Mouse (Mus musculus): ENCODE results near the gene Traf3ip2. TPM values are rescaled to one million over a fixed set of nuclear protein-coding genes. Genes with fewer than 3 reads are reported as not detected.

The Traf3ip2 gene
- polyA plus RNA-seq, 1 experiment from 2014 or later = 18.5 TPM

DNA sequence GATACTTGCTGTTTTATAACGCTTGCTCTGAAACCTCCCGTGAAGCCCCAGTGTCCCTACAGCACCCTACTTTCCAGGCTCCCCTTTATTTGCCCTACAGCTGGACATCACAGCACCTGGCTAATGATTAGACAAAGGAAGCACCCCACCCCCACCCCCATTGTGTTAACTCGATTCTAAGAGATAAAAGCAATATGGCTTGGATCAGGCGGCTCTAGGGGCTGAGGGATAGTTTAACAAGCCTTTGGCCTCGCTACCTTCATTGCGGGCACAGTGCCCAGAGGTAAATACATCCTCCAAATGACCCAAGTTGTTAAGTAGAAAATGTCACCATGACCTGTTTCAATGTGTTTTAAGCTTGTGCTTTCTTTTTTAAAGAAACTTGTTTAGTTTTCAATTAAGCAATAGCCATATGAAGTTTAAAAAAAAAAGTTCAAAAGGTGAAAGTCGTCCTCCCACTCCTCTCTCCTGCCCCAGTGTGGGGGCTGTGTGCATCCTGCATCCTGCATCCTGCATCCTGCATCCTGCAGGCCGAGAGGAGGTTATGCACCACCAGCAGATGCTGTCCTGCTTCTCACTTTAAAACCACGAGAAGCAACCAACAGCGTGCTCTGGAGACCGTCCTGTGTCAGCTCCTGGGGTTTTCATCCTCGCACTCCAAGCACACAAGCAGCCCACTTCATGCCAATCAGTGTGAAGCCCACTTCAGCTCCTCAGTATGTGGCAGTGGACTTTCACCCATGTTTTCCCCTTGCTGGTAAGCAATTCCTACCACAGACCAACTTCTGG, 12.3 kb downstream of the Traf3ip2 start:
- Histone ChIP-seq H3K9ac (no peak overlapping the region), H3K4me2 (no peak overlapping the region), H3K36me3 (peaks cover 32% of the 10 kb centered on the region), H3K27ac (peak overlapping the region; percentile 75), H3K27me3 (no peaks in the 10 kb centered on the region), H3K4me1 (peaks cover 43% of the 10 kb centered on the region), H3K9me3 (replicated peaks) (no peaks in the 10 kb centered on the region), H3K4me3 (replicated peaks) (no peak overlapping the region)
- ATAC-seq (replicated peaks; ENCODE audit: low FRiP score) = no peak
- WGBS = 35% methylated on average over 12 of the region's 12 CpGs

DNA sequence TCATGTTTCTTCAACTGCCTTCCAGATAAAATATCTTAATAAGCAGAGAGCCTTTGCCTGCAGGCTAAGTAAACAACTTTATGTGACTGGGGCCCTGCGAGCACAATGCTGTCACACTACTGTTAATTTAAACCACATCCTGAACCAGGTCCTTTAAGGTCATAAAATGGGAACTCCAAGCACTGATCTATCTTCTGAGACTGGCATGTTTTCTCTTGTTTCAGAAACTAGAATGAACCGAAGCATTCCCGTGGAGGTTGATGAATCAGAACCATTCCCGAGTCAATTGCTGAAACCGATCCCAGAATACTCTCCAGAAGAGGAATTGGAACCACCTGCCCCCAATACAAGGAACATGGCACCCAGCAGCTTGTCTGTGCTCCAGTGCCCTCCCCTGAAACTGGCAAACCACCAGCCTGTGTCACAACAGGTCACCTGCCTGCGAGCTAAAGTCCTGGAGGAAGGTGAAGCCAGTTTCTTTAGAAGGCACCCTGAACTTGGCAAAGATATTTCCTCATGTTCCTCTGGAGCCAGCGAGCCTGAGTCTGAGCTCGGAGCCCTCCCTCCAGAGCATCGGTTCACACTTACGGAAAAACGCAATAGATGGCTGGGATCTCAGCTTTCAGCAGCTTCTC, 13.0 kb downstream of the Traf3ip2 start:
- no peaks in the 10 kb centered on the region for H3K27me3 ChIP-seq
- peaks cover 27% of the 10 kb centered on the region for H3K36me3 ChIP-seq
- no peak overlapping the region for H3K9ac ChIP-seq
- WGBS = 32% methylated on average over 11 of the region's 11 CpGs
- H3K9me3 ChIP-seq (replicated peaks) = no peaks in the 10 kb centered on the region
- peaks cover 50% of the 10 kb centered on the region for H3K4me1 ChIP-seq
- no peak for ATAC-seq (replicated peaks; ENCODE audit: low FRiP score)
- H3K4me3 ChIP-seq (replicated peaks) = no peak overlapping the region
- no peak overlapping the region for H3K4me2 ChIP-seq
- peak overlapping the region; percentile 75 for H3K27ac ChIP-seq

DNA sequence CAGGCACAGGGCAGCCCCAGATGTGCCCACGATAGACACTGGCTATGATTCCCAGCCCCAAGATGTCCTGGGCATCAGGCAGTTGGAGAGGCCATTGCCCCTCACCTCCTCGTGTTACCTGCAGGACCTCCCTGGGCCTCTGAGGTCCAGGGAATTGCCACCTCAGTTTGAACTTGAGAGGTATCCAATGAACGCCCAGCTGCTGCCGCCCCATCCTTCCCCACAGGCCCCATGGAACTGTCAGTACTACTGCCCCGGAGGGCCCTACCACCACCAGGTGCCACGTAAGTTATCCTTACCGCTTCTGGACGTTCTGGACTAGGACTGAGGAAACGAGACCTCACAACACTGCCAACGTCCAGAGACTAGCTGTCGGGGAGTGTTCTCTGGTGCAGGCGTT, 13.6 kb downstream of the Traf3ip2 start:
- Histone ChIP-seq H3K4me3 (replicated peaks) (no peak overlapping the region), H3K4me1 (peaks cover 56% of the 10 kb centered on the region), H3K4me2 (no peak overlapping the region), H3K36me3 (peaks cover 21% of the 10 kb centered on the region), H3K9me3 (replicated peaks) (no peaks in the 10 kb centered on the region), H3K27me3 (no peaks in the 10 kb centered on the region), H3K9ac (no peak overlapping the region), H3K27ac (peak overlapping the region; percentile 75)
- ATAC-seq (replicated peaks; ENCODE audit: low FRiP score) = no peak
- WGBS = 69% methylated on average over 12 of the region's 12 CpGs

DNA sequence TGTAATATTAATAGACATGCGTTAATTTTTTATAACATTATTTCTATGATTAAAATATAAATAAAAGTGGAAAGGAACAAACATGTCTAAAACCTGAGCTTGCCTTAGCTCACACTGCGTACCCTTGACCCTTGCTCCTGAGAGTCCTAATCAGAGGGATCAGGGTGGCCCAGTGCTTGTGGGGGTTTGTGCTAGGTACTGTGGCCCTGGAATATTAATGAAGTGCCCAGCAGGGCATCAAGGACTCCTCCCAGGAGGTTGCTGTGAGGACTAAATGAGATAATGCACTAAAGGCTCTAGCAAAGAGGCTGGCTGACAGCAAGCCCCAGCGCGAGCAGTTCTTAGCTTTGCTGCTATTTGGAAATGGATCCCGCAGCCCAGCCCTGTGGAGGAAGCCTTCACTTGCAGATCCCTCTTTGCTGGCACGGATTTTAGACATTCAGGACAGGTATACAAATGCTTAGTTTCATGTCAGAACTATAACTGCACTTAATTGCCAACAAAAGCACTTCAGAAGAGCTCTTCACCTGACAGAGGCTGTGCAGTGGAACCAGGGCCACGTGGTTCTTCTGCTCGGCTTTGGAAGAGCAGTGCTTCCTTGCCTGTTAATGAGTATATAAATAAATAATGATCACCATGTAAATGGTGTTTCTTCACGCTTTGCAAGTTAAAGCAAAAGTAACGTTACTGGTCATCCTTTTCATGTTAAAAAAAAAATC, 16.2 kb downstream of the Traf3ip2 start:
- H3K4me3 ChIP-seq (replicated peaks) = no peak overlapping the region
- H3K9me3 ChIP-seq (replicated peaks) = no peaks in the 10 kb centered on the region
- peaks cover 76% of the 10 kb centered on the region for H3K4me1 ChIP-seq
- H3K36me3 ChIP-seq = peaks cover 11% of the 10 kb centered on the region
- peak overlapping the region; percentile 85 for H3K27ac ChIP-seq
- no peak for ATAC-seq (replicated peaks; ENCODE audit: low FRiP score)
- no peak overlapping the region for H3K4me2 ChIP-seq
- H3K9ac ChIP-seq = no peak overlapping the region
- no peaks in the 10 kb centered on the region for H3K27me3 ChIP-seq
- 59% methylated on average over 10 of the region's 10 CpGs for WGBS

DNA sequence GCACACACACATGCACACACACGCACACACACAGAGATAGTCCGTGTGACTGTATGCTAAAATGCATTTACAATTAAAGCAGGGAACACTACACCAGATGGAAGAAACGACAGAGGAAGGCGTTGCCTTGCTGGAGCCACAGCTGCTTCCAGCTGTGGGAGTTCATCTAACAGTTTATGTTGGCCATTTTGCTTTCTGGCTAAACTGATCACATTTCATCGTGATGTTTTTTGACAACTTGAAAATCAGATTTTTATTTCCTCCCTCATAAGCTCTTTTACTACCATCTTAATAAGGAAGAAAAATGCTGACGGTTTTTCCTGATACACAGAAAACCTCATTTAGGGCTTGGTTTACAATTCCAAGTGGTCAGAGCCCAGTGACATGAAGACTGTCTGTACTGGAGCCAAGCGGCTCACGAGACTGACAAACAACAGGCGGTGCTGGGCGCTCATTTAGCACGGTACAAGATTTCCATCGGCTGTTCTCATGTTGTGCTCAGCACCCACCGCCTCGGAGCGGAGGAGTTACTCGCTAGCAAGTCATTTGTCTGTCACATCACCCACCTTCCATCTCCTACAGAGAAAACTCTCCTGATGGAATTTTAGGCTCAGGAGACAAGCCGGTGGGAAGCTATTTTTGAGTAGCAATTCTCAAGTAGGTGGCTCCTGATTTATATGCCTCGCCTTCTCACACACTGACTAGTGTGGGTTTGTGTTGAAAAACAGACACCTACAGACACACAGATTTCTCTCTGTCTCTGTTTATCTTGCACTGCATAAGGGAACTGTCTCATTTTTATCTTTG, 17.2 kb downstream of the Traf3ip2 start:
- peak; percentile 77 for ATAC-seq (replicated peaks; ENCODE audit: low FRiP score)
- H3K4me1 ChIP-seq = peaks cover 67% of the 10 kb centered on the region

DNA sequence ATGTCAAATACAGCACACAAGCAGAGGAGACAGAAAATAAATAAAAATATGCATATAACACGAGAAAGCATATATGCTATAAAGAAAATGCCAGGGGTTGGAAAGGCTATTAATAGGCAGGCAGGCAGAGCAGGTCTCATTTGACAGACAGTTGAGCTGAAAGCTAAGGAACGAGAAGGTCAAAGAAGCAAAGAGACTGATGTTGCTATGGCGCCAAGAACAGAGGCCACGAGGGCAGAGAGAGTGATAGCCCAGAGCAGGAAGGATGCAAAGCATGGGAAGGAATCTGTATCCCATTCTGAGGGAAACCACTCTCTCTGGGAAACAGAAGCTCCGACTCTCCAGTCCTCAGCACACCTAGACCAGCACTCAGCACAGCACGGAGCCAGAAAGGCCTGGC, 18.1 kb downstream of the Traf3ip2 start:
- H3K27me3 ChIP-seq = no peaks in the 10 kb centered on the region
- H3K4me3 ChIP-seq (replicated peaks) = no peak overlapping the region
- H3K4me2 ChIP-seq = no peak overlapping the region
- H3K9me3 ChIP-seq (replicated peaks) = no peaks in the 10 kb centered on the region
- peak overlapping the region; percentile 85 for H3K27ac ChIP-seq
- peaks cover 59% of the 10 kb centered on the region for H3K4me1 ChIP-seq
- no peak for ATAC-seq (replicated peaks; ENCODE audit: low FRiP score)
- no peak overlapping the region for H3K9ac ChIP-seq
- 43% methylated on average over 6 of the region's 6 CpGs for WGBS
- peaks cover 23% of the 10 kb centered on the region for H3K36me3 ChIP-seq

More for the DNA sequence above, 17.2 kb downstream of the Traf3ip2 start:
- Histone ChIP-seq H3K27ac (peak overlapping the region; percentile 85), H3K27me3 (no peaks in the 10 kb centered on the region), H3K4me2 (peak overlapping the region; percentile 34), H3K4me3 (replicated peaks) (no peak overlapping the region), H3K9ac (no peak overlapping the region), H3K36me3 (peaks cover 17% of the 10 kb centered on the region), H3K9me3 (replicated peaks) (no peaks in the 10 kb centered on the region)
- WGBS = 23% methylated on average over 18 of the region's 18 CpGs

DNA sequence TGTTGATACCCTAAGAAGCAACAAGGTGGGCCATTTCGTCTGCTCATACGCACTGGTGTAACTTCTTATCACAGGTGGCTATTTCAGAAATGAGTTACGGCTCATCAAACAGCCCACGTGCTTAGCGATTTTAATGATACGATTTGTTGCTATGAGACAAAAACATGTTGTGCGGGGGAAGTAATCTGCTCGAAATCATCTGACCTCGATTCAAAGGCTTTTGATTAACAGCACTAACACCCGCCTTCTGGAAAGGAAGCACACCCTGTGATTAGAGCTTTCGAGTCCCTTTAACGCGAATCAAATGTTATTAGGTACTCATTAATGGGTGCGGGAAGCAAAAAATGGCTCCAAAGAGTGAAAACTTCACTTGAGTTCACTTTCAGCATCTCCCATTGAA, 18.9 kb downstream of the Traf3ip2 start:
- WGBS = 37% methylated on average over 14 of the region's 14 CpGs
- H3K36me3 ChIP-seq = peaks cover 17% of the 10 kb centered on the region
- no peaks in the 10 kb centered on the region for H3K9me3 ChIP-seq (replicated peaks)
- no peak for ATAC-seq (replicated peaks; ENCODE audit: low FRiP score)
- no peaks in the 10 kb centered on the region for H3K27me3 ChIP-seq
- peak overlapping the region; percentile 85 for H3K27ac ChIP-seq
- peaks cover 51% of the 10 kb centered on the region for H3K4me1 ChIP-seq
- H3K9ac ChIP-seq = no peak overlapping the region
- H3K4me3 ChIP-seq (replicated peaks) = no peak overlapping the region
- H3K4me2 ChIP-seq = no peak overlapping the region

DNA sequence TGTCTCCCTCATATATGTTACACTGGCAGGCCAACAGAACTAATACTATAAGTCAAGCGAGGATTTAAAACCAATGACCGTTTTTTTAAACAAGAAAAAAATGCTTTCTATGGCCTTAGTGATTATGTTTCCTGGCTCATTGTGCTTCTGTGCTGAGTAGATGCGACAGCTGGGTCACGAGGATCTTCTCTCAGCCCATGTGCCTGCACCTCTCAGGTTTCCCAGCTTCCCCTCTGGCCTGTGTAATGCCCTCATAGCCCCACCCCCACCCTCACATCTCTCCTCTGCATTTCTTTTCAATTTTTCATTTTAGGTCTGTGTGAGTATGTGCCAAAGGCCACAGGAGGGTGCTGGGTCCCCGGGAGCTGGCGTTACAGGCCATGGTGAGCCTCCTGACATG, 20.6 kb downstream of the Traf3ip2 start:
- Histone ChIP-seq H3K27me3 (no peaks in the 10 kb centered on the region), H3K4me3 (replicated peaks) (no peak overlapping the region), H3K4me2 (no peak overlapping the region), H3K9ac (no peak overlapping the region), H3K4me1 (peaks cover 52% of the 10 kb centered on the region), H3K27ac (no peak overlapping the region), H3K36me3 (peaks cover 21% of the 10 kb centered on the region), H3K9me3 (replicated peaks) (no peaks in the 10 kb centered on the region)
- ATAC-seq (replicated peaks; ENCODE audit: low FRiP score) = no peak
- 71% methylated on average over 6 of the region's 6 CpGs for WGBS

DNA sequence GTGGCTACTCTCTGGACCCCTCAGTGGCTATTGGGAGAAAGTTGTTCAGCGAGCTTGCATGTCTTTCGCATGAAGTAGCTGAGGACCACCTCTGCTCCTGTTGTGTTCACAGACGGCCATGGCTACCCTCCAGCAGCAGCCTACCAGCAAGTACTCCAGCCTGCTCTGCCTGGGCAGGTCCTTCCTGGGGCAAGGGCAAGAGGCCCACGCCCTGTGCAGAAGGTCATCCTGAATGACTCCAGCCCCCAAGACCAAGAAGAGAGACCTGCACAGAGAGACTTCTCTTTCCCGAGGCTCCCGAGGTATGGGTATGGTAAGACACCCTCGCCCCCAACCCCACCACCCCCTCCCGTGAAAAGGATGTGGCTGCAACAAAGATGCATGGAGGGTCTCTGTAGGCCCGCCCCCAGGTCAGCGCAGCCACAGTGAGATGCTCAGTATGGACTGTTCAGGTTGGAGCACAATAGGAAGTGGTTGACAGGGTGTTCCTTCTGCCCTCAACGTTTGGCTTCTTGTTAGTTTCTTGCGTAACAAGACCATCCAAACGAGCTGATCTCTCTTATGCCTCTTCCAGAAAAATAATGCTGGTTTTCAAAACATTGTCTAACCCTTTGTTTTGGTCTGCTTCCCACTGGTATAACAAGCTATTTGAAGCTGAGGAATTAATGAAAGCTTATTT, 21.8 kb downstream of the Traf3ip2 start:
- Histone ChIP-seq H3K9ac (no peak overlapping the region), H3K27me3 (no peaks in the 10 kb centered on the region), H3K4me1 (peaks cover 55% of the 10 kb centered on the region), H3K4me2 (no peak overlapping the region), H3K36me3 (peaks cover 22% of the 10 kb centered on the region), H3K27ac (no peak overlapping the region), H3K4me3 (replicated peaks) (no peak overlapping the region), H3K9me3 (replicated peaks) (no peaks in the 10 kb centered on the region)
- WGBS = 92% methylated on average over 13 of the region's 13 CpGs
- no peak for ATAC-seq (replicated peaks; ENCODE audit: low FRiP score)

DNA sequence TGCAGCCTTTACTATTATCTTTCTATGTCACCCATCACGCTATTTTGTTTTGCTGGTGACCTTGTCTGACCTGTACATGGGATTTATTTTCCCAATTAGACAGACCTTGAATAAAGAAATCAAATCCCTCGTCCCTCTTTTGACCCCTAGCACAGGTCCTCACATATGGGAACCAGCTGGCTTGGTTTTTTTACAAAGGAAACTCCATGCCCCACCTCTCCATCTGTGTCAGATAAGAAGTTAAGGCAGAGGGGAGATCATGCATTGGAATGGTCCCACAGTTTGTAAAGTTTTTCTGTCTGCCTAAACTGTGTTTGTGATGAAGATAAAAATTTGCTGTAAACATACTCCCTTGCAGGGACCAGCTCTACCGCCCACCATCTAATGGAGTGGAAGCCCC, 26.1 kb downstream of the Traf3ip2 start:
- no peaks in the 10 kb centered on the region for H3K27me3 ChIP-seq
- peaks cover 36% of the 10 kb centered on the region for H3K4me1 ChIP-seq
- 28% methylated on average over 3 of the region's 3 CpGs for WGBS
- H3K36me3 ChIP-seq = peaks cover 46% of the 10 kb centered on the region
- H3K9ac ChIP-seq = no peak overlapping the region
- no peak overlapping the region for H3K4me2 ChIP-seq
- peak; percentile 19; the same call in 1 of the 2 replicates for ATAC-seq (replicated peaks; ENCODE audit: low FRiP score)
- H3K4me3 ChIP-seq (replicated peaks) = no peak overlapping the region
- no peaks in the 10 kb centered on the region for H3K9me3 ChIP-seq (replicated peaks)
- peak overlapping the region; percentile 78 for H3K27ac ChIP-seq

DNA sequence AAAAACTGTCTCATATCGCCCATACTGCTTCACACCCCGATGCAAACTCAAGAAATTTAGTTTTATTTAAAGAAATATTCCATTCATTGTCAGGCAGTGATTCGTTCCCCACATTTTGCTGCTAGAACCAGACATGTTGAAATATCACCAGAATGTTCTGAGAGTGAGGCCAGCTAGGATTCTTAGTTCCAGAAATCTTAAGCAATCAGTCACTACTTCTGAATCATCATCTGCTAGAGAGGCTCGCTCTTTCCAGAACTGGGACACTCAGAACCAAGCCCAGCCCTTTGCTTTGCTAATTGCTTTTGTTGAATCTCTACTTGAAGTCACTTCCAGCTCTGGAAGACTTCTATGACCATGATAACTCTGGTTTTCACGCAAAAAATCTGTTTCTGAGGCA, 27.0 kb downstream of the Traf3ip2 start:
- Histone ChIP-seq H3K27me3 (no peaks in the 10 kb centered on the region), H3K4me2 (no peak overlapping the region), H3K27ac (peak overlapping the region; percentile 78), H3K4me1 (peaks cover 36% of the 10 kb centered on the region), H3K4me3 (replicated peaks) (no peak overlapping the region), H3K36me3 (peaks cover 41% of the 10 kb centered on the region), H3K9ac (no peak overlapping the region), H3K9me3 (replicated peaks) (no peaks in the 10 kb centered on the region)
- WGBS = 65% methylated on average over 5 of the region's 5 CpGs
- ATAC-seq (replicated peaks; ENCODE audit: low FRiP score) = no peak
